Mouse (Mus musculus): ENCODE measurements around the gene Mapkapk2. TPM values are rescaled to one million over a fixed set of nuclear protein-coding genes. Genes with fewer than 3 reads are reported as not detected.

Mapkapk2 gene
- total and polyA plus RNA-seq, 3 experiments = 53.2 to 85.4 TPM; not detected in 1

- H3K4me3 ChIP-seq (ENCODE audit: control insufficient read depth in 1 of 2, insufficient read depth in 1 of 2, low read depth in 2 of 2, low read length in 2 of 2) = no peak overlapping the region
- H3K27ac ChIP-seq (ENCODE audit: control insufficient read depth, low read depth, low read length) = no peak overlapping the region
- TF ChIP-seq GATA1 (IDR thresholded peaks at IDR 0.05; ENCODE audit: low read depth, low read length) = no peak
- TF ChIP-seq JUND (IDR thresholded peaks at IDR 0.05; ENCODE audit: low read depth, low read length) = no peak
- TF ChIP-seq MAX (IDR thresholded peaks at IDR 0.05; ENCODE audit: low read length) = no peak
- no peak for TF ChIP-seq SMC3 (IDR thresholded peaks at IDR 0.05; ENCODE audit: low read depth, low read length)
- TF ChIP-seq ELF1 (IDR thresholded peaks at IDR 0.05; ENCODE audit: low read depth, low read length) = no peak
- TF ChIP-seq MAZ (IDR thresholded peaks at IDR 0.05; ENCODE audit: low read depth, low read length) = no peak
- no peak for TF ChIP-seq MEF2A (IDR thresholded peaks at IDR 0.05; ENCODE audit: extremely low read depth, insufficient replicate concordance, low read depth, low read length, poor library complexity, severe bottlenecking)
- no peak for TF ChIP-seq MYB (IDR thresholded peaks at IDR 0.05; ENCODE audit: low read depth, low read length)
- peaks cover 0 to 6% of the 10 kb centered on the region in 2 experiments; a peak in 2 of 4 replicates for H3K4me1 ChIP-seq (ENCODE audit: control insufficient read depth in 1 of 2, insufficient read depth in 2 of 2, low read length in 2 of 2)
- H3K36me3 ChIP-seq (ENCODE audit: control insufficient read depth in 1 of 2, insufficient read depth in 2 of 2, low read length in 2 of 2) = no peaks in the 10 kb centered on the region; a peak in 1 of 4 replicates
- H3K27me3 ChIP-seq (ENCODE audit: control insufficient read depth in 1 of 2, insufficient read depth in 2 of 2, low read length in 2 of 2) = no peaks in the 10 kb centered on the region
- no peaks in the 10 kb centered on the region for H3K9me3 ChIP-seq (replicated peaks; ENCODE audit: insufficient read depth, low read length)
- no peak overlapping the region for H3K9ac ChIP-seq (ENCODE audit: control insufficient read depth, low read depth, low read length, poor library complexity, severe bottlenecking)
- DNase-seq (ENCODE audit: low read depth, low spot score) = no peak
- peaks cover 32% of the 10 kb centered on the region for H3K79me2 ChIP-seq (ENCODE audit: control insufficient read depth, insufficient read depth, low read length, poor library complexity)
Measured at GRCm38 (mm10) chr1:131086907-131087306, 10.7 kb downstream of the Mapkapk2 start.

DNA sequence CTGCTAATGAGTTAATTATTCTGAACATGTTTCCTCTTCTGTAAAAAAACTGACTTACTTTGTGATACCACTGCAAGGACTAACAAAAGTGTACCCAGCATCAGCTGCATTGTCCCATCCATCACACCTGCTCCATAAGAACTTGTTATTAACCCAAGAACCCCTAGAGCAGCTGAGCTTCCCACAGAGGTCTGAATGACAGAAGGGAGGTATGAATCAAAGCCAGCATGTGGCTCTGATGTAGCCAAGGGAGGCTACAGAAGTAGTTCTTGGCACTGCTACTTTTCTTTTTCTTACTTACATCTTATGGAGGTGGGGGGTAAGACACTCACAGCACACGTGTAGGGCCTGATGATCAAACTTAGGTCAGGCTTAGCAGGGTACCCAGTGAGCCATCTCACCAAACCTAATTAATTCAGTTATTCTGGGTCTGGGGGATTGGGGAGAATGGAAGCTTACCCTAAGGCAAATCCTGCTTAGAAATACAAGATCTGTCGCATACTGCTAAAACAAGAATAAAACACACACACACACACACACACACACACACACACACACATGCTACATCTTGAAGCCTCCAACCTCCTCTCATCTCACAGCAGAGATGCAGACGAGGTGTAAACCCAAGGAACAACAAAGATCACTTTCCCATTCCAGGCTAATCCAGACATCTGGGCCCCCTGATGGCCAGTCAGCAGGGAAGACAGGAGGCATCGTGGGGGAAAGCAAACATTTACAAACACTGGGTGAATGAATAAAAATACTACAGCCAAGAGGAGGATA lies 11.5 kb downstream of the Mapkapk2 start:
- no peak overlapping the region for H3K27ac ChIP-seq (ENCODE audit: control insufficient read depth, low read depth, low read length)
- peaks cover 34% of the 10 kb centered on the region for H3K79me2 ChIP-seq (ENCODE audit: control insufficient read depth, insufficient read depth, low read length, poor library complexity)
- no peaks in the 10 kb centered on the region; a peak in 1 of 4 replicates for H3K36me3 ChIP-seq (ENCODE audit: control insufficient read depth in 1 of 2, insufficient read depth in 2 of 2, low read length in 2 of 2)
- H3K4me1 ChIP-seq (ENCODE audit: control insufficient read depth in 1 of 2, insufficient read depth in 2 of 2, low read length in 2 of 2) = peaks cover 0 to 6% of the 10 kb centered on the region in 2 experiments; a peak in 2 of 4 replicates
- H3K9me3 ChIP-seq (replicated peaks; ENCODE audit: insufficient read depth, low read length) = no peaks in the 10 kb centered on the region
- TF ChIP-seq USF1 (IDR thresholded peaks at IDR 0.05; ENCODE audit: low read depth, low read length) = no peak
- TF ChIP-seq HCFC1 (IDR thresholded peaks at IDR 0.05; ENCODE audit: low read depth, low read length) = no peak
- TF ChIP-seq GABPA (IDR thresholded peaks at IDR 0.05; ENCODE audit: low read depth, low read length) = no peak
- TF ChIP-seq CHD1 (IDR thresholded peaks at IDR 0.05; ENCODE audit: low read depth, low read length) = no peak
- no peak for TF ChIP-seq E2F4 (IDR thresholded peaks at IDR 0.05; ENCODE audit: borderline replicate concordance, low read depth, low read length)
- TF ChIP-seq ETS1 (IDR thresholded peaks at IDR 0.05; ENCODE audit: low read depth, low read length) = no peak
- TF ChIP-seq USF2 (IDR thresholded peaks at IDR 0.05; ENCODE audit: borderline replicate concordance in 1 of 2, insufficient read depth in 1 of 2, low read depth in 1 of 2, low read length in 2 of 2) = no peak
- no peak for TF ChIP-seq ZNF384 (IDR thresholded peaks at IDR 0.05; ENCODE audit: low read depth, low read length)
- no peak for TF ChIP-seq ZMIZ1 (IDR thresholded peaks at IDR 0.05; ENCODE audit: low read depth, low read length)
- TF ChIP-seq ZC3H11A (IDR thresholded peaks at IDR 0.05; ENCODE audit: low read depth, low read length) = no peak
- TF ChIP-seq MYC (IDR thresholded peaks at IDR 0.05; ENCODE audit: low read depth, low read length) = no peak
- no peak for TF ChIP-seq ZKSCAN1 (IDR thresholded peaks at IDR 0.05; ENCODE audit: low read depth, low read length)
- TF ChIP-seq BHLHE40 (IDR thresholded peaks at IDR 0.05; ENCODE audit: borderline replicate concordance, low read depth, low read length) = no peak
- no peak for TF ChIP-seq RCOR1 (IDR thresholded peaks at IDR 0.05; ENCODE audit: low read depth, low read length)
- H3K27me3 ChIP-seq (ENCODE audit: control insufficient read depth in 1 of 2, insufficient read depth in 2 of 2, low read length in 2 of 2) = no peaks in the 10 kb centered on the region
- H3K4me3 ChIP-seq (ENCODE audit: control insufficient read depth in 1 of 2, insufficient read depth in 1 of 2, low read depth in 2 of 2, low read length in 2 of 2) = no peak overlapping the region
- no peak for DNase-seq (ENCODE audit: low read depth, low spot score)
- H3K9ac ChIP-seq (ENCODE audit: control insufficient read depth, low read depth, low read length, poor library complexity, severe bottlenecking) = no peak overlapping the region
